Mouse (Mus musculus): Measurements from ENCODE around the gene Prim2. TPM values are rescaled to one million over a fixed set of nuclear protein-coding genes. Genes with fewer than 3 reads are reported as not detected.

The Prim2 gene
- polyA plus RNA-seq, 1 experiment = 2.5 TPM

DNA sequence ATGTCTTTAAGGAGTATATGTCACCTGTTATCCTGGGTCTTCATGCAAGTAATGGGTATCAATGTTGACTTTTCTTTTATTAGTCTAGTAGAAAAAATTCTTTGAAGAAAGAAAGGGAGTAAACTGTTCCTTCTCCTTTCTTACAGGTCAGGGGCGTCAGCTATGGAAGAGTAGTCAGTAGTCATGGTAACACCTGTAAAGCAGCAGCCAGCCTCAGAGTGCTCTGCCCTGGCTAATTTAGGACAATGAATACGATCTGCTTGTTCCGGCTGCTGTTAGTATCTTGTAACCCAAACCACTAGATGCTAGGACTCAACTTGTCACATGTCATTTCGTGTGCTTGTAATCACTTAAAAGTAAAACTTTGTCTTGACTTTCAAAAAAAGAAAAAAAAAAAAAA is 11.3 kb downstream of the Prim2 start:
- 87% methylated on average over 4 of the region's 4 CpGs for WGBS
- Histone ChIP-seq H3K36me3 (ENCODE audit: control insufficient read depth, insufficient read depth, low read length) (peaks cover 16% of the 10 kb centered on the region), H3K27me3 (ENCODE audit: control insufficient read depth, insufficient read depth, low read length) (no peaks in the 10 kb centered on the region), H3K27ac (ENCODE audit: insufficient read depth, low read depth, low read length) (no peak overlapping the region), H3K4me1 (ENCODE audit: control insufficient read depth, insufficient read depth, insufficient read length, low read length) (no peaks in the 10 kb centered on the region), H3K4me3 (ENCODE audit: low read depth, low read length) (no peak overlapping the region)
- TF ChIP-seq CTCF (IDR thresholded peaks at IDR 0.05; ENCODE audit: extremely low read depth, insufficient read length, insufficient replicate concordance, low read depth, low read length) (no peak), POLR2A (IDR thresholded peaks at IDR 0.05; ENCODE audit: low read depth, low read length) (no peak)

GRCm38 (mm10) chr1:33657574-33658149 is 11.9 kb downstream of the Prim2 start:
- H3K4me1 ChIP-seq (ENCODE audit: control insufficient read depth, insufficient read depth, insufficient read length, low read length) = no peaks in the 10 kb centered on the region
- TF ChIP-seq CTCF (IDR thresholded peaks at IDR 0.05; ENCODE audit: extremely low read depth, insufficient read length, insufficient replicate concordance, low read depth, low read length) (no peak), POLR2A (IDR thresholded peaks at IDR 0.05; ENCODE audit: low read depth, low read length) (no peak)
- H3K36me3 ChIP-seq (ENCODE audit: control insufficient read depth, insufficient read depth, low read length) = peaks cover 16% of the 10 kb centered on the region
- no peak overlapping the region for H3K27ac ChIP-seq (ENCODE audit: insufficient read depth, low read depth, low read length)
- H3K4me3 ChIP-seq (ENCODE audit: low read depth, low read length) = no peak overlapping the region
- WGBS = 83% methylated on average over 12 of the region's 12 CpGs
- H3K27me3 ChIP-seq (ENCODE audit: control insufficient read depth, insufficient read depth, low read length) = no peaks in the 10 kb centered on the region

DNA sequence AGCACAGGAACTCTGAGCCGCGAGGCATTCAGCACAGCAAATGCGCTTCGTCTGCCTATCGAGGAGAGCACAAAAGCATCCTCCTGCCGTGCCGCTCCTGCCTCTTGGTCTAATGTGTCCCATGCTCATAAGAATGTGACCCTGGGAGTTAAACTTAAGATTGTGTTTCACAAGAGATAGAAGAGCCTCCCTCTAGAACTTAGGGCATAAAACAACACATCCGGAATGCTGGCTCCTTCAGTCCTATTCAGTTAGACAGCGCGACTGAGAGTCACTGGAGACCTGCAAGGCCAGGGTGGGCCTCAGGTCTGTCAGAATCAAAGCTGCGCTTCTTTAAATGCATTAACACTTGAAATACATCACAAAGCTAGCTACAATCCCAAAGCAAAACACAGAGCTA is 18.7 kb downstream of the Prim2 start:
- no peak overlapping the region for H3K4me3 ChIP-seq (ENCODE audit: low read depth, low read length)
- peaks cover 2% of the 10 kb centered on the region; the same call in 1 of the 2 replicates for H3K36me3 ChIP-seq (ENCODE audit: control insufficient read depth, insufficient read depth, low read length)
- no peaks in the 10 kb centered on the region for H3K27me3 ChIP-seq (ENCODE audit: control insufficient read depth, insufficient read depth, low read length)
- TF ChIP-seq POLR2A (IDR thresholded peaks at IDR 0.05; ENCODE audit: low read depth, low read length) (no peak), CTCF (IDR thresholded peaks at IDR 0.05; ENCODE audit: extremely low read depth, insufficient read length, insufficient replicate concordance, low read depth, low read length) (no peak)
- 96% methylated on average over 11 of the region's 11 CpGs for whole genome bisulfite sequencing
- no peaks in the 10 kb centered on the region for H3K4me1 ChIP-seq (ENCODE audit: control insufficient read depth, insufficient read depth, insufficient read length, low read length)
- no peak overlapping the region for H3K27ac ChIP-seq (ENCODE audit: insufficient read depth, low read depth, low read length)

DNA sequence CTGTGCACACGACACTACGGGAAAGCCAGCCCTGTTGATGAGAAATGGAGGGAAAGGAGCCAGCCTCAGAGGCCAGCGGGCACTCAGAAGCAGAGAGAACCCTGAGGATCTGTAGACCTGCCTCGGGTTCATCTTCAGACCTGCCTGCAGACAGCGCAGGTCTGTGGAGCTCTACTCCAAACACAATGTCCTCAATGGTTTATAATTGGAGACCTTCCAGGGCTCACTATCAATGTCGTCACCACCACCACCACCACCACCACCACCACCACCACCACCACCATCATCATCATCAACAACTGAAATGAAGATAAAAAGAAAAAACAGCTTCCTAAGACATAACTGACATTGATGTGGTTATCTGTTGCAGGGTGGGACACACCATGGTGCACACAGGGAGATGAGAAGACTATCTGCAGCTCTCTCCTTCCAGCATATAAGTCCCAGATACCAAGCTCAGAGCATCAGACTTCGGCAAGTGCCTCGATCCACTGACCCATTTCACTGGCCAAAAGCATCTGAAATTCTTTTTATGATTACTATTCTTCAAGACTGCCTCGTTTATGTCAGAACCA is 20.0 kb downstream of the Prim2 start:
- H3K4me1 ChIP-seq (ENCODE audit: control insufficient read depth, insufficient read depth, insufficient read length, low read length) = no peaks in the 10 kb centered on the region
- H3K27ac ChIP-seq (ENCODE audit: insufficient read depth, low read depth, low read length) = no peak overlapping the region
- H3K27me3 ChIP-seq (ENCODE audit: control insufficient read depth, insufficient read depth, low read length) = no peaks in the 10 kb centered on the region
- H3K36me3 ChIP-seq (ENCODE audit: control insufficient read depth, insufficient read depth, low read length) = peaks cover 2% of the 10 kb centered on the region; the same call in 1 of the 2 replicates
- TF ChIP-seq POLR2A (IDR thresholded peaks at IDR 0.05; ENCODE audit: low read depth, low read length) = no peak
- no peak for TF ChIP-seq CTCF (IDR thresholded peaks at IDR 0.05; ENCODE audit: extremely low read depth, insufficient read length, insufficient replicate concordance, low read depth, low read length)
- H3K4me3 ChIP-seq (ENCODE audit: low read depth, low read length) = no peak overlapping the region
- WGBS = 93% methylated on average over 9 of the region's 9 CpGs

DNA sequence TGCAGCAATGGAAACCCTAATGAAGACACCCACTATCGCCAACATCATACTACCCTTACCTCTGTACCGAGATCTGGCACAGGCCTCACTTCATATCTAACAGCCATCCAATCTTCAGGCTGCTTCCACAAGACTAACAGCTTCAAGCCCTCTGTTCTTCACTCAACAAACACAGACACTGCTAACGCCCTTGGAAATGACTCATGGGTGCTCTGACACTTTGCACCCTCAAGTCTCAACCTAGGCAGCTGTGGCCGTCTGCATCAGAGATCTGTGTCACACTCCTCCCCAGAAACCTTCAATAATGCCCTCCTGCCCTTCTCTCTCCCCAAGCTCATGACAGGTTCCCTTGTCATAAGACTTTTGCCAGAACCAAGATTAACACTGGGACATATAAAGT is 20.6 kb downstream of the Prim2 start:
- 88% methylated on average over 4 of the region's 4 CpGs for WGBS
- H3K27me3 ChIP-seq (ENCODE audit: control insufficient read depth, insufficient read depth, low read length) = no peaks in the 10 kb centered on the region
- H3K4me3 ChIP-seq (ENCODE audit: low read depth, low read length) = no peak overlapping the region
- H3K27ac ChIP-seq (ENCODE audit: insufficient read depth, low read depth, low read length) = no peak overlapping the region
- no peaks in the 10 kb centered on the region for H3K4me1 ChIP-seq (ENCODE audit: control insufficient read depth, insufficient read depth, insufficient read length, low read length)
- TF ChIP-seq POLR2A (IDR thresholded peaks at IDR 0.05; ENCODE audit: low read depth, low read length) = no peak
- no peak for TF ChIP-seq CTCF (IDR thresholded peaks at IDR 0.05; ENCODE audit: extremely low read depth, insufficient read length, insufficient replicate concordance, low read depth, low read length)
- peaks cover 2% of the 10 kb centered on the region; the same call in 1 of the 2 replicates for H3K36me3 ChIP-seq (ENCODE audit: control insufficient read depth, insufficient read depth, low read length)

DNA sequence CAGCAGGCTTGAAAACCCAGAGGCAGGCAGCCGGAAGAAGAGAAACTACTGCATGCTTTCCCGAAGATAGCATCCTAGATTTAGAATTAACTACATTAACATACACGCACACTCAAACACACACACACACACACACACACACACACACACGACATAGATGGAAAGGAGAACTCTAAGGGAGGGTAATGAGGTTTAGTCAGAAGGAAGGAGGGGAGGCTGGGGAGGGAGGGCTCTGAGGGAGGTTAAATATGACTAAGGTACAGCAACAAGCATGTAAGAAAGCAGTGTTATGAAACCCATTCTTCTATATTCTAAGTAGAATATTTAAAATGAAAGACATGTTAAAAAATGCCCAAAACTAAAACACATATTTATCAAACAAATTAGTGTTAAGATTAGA is 21.9 kb downstream of the Prim2 start:
- WGBS = 75% methylated on average over 4 of the region's 4 CpGs
- no peak overlapping the region for H3K27ac ChIP-seq (ENCODE audit: insufficient read depth, low read depth, low read length)
- no peaks in the 10 kb centered on the region for H3K4me1 ChIP-seq (ENCODE audit: control insufficient read depth, insufficient read depth, insufficient read length, low read length)
- peaks cover 4% of the 10 kb centered on the region; the same call in 1 of the 2 replicates for H3K36me3 ChIP-seq (ENCODE audit: control insufficient read depth, insufficient read depth, low read length)
- no peaks in the 10 kb centered on the region for H3K27me3 ChIP-seq (ENCODE audit: control insufficient read depth, insufficient read depth, low read length)
- no peak for TF ChIP-seq CTCF (IDR thresholded peaks at IDR 0.05; ENCODE audit: extremely low read depth, insufficient read length, insufficient replicate concordance, low read depth, low read length)
- TF ChIP-seq POLR2A (IDR thresholded peaks at IDR 0.05; ENCODE audit: low read depth, low read length) = no peak
- no peak overlapping the region for H3K4me3 ChIP-seq (ENCODE audit: low read depth, low read length)

DNA sequence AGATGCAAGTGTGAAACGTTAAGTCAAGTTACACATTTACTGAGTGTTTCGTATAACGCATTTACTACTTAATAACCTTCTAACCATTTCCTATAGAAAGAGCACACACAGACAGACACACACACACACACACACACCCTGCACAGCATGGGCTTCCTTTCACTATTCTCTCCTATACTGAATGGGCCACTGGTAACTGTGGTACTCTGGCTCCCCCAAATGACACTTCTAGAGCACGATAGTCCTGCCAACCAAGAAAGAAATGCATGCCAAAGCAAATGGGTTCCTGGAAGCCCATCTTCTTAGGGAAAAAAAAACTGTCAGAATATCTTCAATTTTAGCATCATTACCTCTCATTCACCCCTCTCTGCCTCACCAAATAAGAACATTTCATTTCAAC is 22.4 kb downstream of the Prim2 start:
- Histone ChIP-seq H3K27ac (ENCODE audit: insufficient read depth, low read depth, low read length) (no peak overlapping the region), H3K36me3 (ENCODE audit: control insufficient read depth, insufficient read depth, low read length) (peaks cover 2% of the 10 kb centered on the region), H3K4me3 (ENCODE audit: low read depth, low read length) (no peak overlapping the region), H3K27me3 (ENCODE audit: control insufficient read depth, insufficient read depth, low read length) (no peaks in the 10 kb centered on the region), H3K4me1 (ENCODE audit: control insufficient read depth, insufficient read depth, insufficient read length, low read length) (no peaks in the 10 kb centered on the region)
- TF ChIP-seq POLR2A (IDR thresholded peaks at IDR 0.05; ENCODE audit: low read depth, low read length) (no peak), CTCF (IDR thresholded peaks at IDR 0.05; ENCODE audit: extremely low read depth, insufficient read length, insufficient replicate concordance, low read depth, low read length) (no peak)
- WGBS = 68% methylated on average over 4 of the region's 4 CpGs

All from small intestine, adult 2 months (tissue).